Mouse (Mus musculus): ENCODE results near the gene Nfia. TPM values are rescaled to one million over a fixed set of nuclear protein-coding genes. Genes with fewer than 3 reads are reported as not detected.

Gene Nfia
- polyA plus RNA-seq, 1 experiment from 2014 or later = 28.6 TPM

DNA sequence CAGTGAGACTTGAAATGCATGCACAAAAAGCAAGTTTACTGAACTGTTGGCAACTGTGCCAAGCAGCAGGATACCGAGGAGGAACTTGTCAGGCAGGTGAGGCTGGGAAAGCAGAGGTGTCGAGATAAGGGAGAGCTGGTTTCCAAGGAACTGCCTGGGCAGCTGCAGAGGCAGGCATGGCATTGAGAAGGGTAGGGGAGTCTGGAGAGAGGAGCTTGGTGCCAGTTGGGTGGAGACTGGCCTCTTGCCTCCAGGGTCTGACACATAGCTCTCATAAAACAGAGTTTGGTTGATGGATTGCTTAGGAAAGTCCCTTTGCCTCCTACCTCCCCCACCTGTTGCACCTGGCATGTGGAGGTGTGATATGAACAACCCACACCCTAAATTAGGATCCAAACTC, 358.3 kb downstream of the Nfia start:
- no peak for ATAC-seq (ENCODE audit: low FRiP score, low read depth)
- H3K9me3 ChIP-seq = peaks cover 6% of the 10 kb centered on the region; the same call in 1 of the 2 replicates
- H3K27ac ChIP-seq (replicated peaks) = no peak overlapping the region
- no peaks in the 10 kb centered on the region for H3K36me3 ChIP-seq
- no peaks in the 10 kb centered on the region for H3K27me3 ChIP-seq
- no peak overlapping the region for H3K4me2 ChIP-seq (replicated peaks)
- H3K4me1 ChIP-seq = no peaks in the 10 kb centered on the region
- no peak overlapping the region for H3K4me3 ChIP-seq
- no peak overlapping the region for H3K9ac ChIP-seq (replicated peaks)
- 75% methylated on average over 2 of the region's 2 CpGs for WGBS

DNA sequence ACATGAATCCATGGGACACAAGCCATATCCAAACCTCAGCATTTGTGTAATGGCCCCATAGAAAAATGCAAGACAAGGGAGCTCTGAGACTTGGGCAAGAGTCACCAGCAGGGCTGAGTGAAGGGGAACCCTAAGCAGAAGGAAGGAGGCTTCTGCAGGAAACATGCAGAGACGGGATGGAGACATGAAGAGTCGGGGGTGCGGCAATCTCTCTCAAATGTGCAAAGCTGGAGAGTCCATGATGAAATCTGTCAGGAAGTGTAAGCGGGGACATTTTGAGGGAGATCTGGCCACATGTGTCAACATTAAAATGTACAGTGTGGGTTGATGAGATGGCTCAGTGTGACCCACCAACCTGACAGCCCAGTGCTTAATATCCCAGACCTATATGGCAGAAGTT, 361.5 kb downstream of the Nfia start:
- peaks cover 3% of the 10 kb centered on the region; the same call in 1 of the 2 replicates for H3K9me3 ChIP-seq
- H3K4me1 ChIP-seq = no peaks in the 10 kb centered on the region
- no peak for ATAC-seq (ENCODE audit: low FRiP score, low read depth)
- H3K36me3 ChIP-seq = no peaks in the 10 kb centered on the region
- H3K9ac ChIP-seq (replicated peaks) = no peak overlapping the region
- WGBS = 89% methylated on average over 4 of the region's 4 CpGs
- H3K4me2 ChIP-seq (replicated peaks) = no peak overlapping the region
- no peaks in the 10 kb centered on the region for H3K27me3 ChIP-seq
- no peak overlapping the region for H3K4me3 ChIP-seq
- H3K27ac ChIP-seq (replicated peaks) = no peak overlapping the region

- Histone ChIP-seq H3K4me3 (no peak overlapping the region), H3K4me2 (replicated peaks) (no peak overlapping the region), H3K9ac (replicated peaks) (no peak overlapping the region), H3K27ac (replicated peaks) (no peak overlapping the region), H3K4me1 (no peaks in the 10 kb centered on the region), H3K36me3 (no peaks in the 10 kb centered on the region), H3K9me3 (peaks cover 3% of the 10 kb centered on the region; the same call in 1 of the 2 replicates), H3K27me3 (no peaks in the 10 kb centered on the region)
- ATAC-seq (ENCODE audit: low FRiP score, low read depth) = no peak
- WGBS = 93% methylated on average over 2 of the region's 2 CpGs
Observed at GRCm38 (mm10) chr4:98136072-98136471, 363.5 kb downstream of the Nfia start.

DNA sequence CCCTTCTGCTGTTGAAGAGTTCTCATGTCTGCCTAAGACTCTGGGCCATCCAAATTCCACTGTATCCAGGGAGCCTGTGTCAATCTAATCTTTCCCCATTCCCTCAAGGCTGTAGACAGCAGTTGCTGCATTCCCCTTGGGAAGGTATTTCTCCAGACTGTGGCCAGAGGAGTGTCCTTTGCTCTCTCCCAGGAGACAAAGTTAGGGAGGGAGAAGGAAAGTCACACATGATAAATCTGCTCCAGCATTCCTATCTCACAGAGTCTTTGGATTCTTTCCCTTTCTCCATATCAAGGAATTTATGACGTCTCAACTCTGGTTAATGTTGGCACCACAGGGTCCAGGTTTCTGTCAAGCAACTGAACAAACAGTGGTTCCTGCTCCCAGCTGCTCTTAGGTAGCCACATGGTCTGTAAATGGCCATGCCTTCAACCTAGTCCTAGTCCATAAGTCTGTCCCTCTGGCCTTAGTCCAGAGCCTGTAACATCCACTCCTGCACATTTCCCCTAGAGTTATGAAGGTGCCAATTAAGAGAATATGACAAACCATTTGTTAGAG, 370.4 kb downstream of the Nfia start:
- Histone ChIP-seq H3K27ac (replicated peaks) (no peak overlapping the region), H3K4me1 (no peaks in the 10 kb centered on the region), H3K36me3 (no peaks in the 10 kb centered on the region), H3K27me3 (no peaks in the 10 kb centered on the region), H3K4me3 (no peak overlapping the region), H3K9me3 (no peaks in the 10 kb centered on the region), H3K4me2 (replicated peaks) (no peak overlapping the region), H3K9ac (replicated peaks) (no peak overlapping the region)
- 84% methylated on average over 1 of the region's 1 CpGs for WGBS
- no peak for ATAC-seq (ENCODE audit: low FRiP score, low read depth)

GRCm38 (mm10) chr4:98150576-98150975, 378.0 kb downstream of the Nfia start:
- no peaks in the 10 kb centered on the region for H3K9me3 ChIP-seq
- H3K4me3 ChIP-seq = no peak overlapping the region
- H3K4me2 ChIP-seq (replicated peaks) = no peak overlapping the region
- H3K36me3 ChIP-seq = no peaks in the 10 kb centered on the region
- no peaks in the 10 kb centered on the region for H3K27me3 ChIP-seq
- no peak for ATAC-seq (ENCODE audit: low FRiP score, low read depth)
- peaks cover 4% of the 10 kb centered on the region; the same call in 1 of the 2 replicates for H3K4me1 ChIP-seq
- 86% methylated on average over 5 of the region's 5 CpGs for WGBS
- no peak overlapping the region for H3K27ac ChIP-seq (replicated peaks)
- no peak overlapping the region for H3K9ac ChIP-seq (replicated peaks)

DNA sequence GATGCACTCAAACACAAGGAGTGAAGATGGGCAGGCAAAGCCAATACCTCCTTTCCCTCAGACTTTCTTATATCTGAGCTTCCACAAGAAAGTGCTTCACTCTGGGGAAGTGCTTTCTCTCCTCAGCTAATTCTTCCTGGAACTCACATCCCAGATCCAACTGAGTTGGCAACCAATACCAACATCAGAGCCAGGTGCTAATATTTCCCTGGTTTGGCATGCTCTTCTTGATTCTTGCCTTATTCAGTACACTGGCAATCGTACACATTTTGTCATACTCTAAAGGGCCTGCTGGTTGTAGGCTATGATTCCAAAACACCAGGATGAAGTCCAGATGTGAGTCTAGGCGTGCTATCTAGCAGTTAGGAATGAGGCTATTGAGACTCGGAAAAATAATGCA, 385.4 kb downstream of the Nfia start:
- Histone ChIP-seq H3K27me3 (no peaks in the 10 kb centered on the region), H3K9me3 (no peaks in the 10 kb centered on the region), H3K27ac (replicated peaks) (no peak overlapping the region), H3K4me3 (no peak overlapping the region), H3K36me3 (no peaks in the 10 kb centered on the region), H3K4me1 (no peaks in the 10 kb centered on the region), H3K4me2 (replicated peaks) (no peak overlapping the region), H3K9ac (replicated peaks) (no peak overlapping the region)
- WGBS = 84% methylated on average over 3 of the region's 3 CpGs
- ATAC-seq (ENCODE audit: low FRiP score, low read depth) = no peak

- ATAC-seq (ENCODE audit: low FRiP score, low read depth) = no peak
- Histone ChIP-seq H3K4me1 (peaks cover 8% of the 10 kb centered on the region; the same call in 1 of the 2 replicates), H3K4me2 (replicated peaks) (no peak overlapping the region), H3K27me3 (no peaks in the 10 kb centered on the region), H3K27ac (replicated peaks) (no peak overlapping the region), H3K9ac (replicated peaks) (no peak overlapping the region), H3K36me3 (no peaks in the 10 kb centered on the region), H3K4me3 (no peak overlapping the region), H3K9me3 (no peaks in the 10 kb centered on the region)
- WGBS = 34% methylated on average over 3 of the region's 3 CpGs
Observed at GRCm38 (mm10) chr4:98166379-98166778, 393.8 kb downstream of the Nfia start.

Other genes with a start within 250 kb of the Nfia start
- gene E130114P18Rik, start 5.3 kb downstream of the Nfia start, polyA plus RNA-seq (2016; fragmentation: Nextera tagmentation; extraction: Ambion mirVana) = 11.5 and 16.5 TPM in 2 replicates